Mouse (Mus musculus) megakaryocyte, embryonic 14.5 days (primary cell): ENCODE data around the gene Gm281.

Experiments used
- FLI1 ChIP-seq: IDR thresholded peaks from 2 replicates; pipeline ENCODE4 v1.6.1; 2012; ENCODE audit warnings: low read length, inconsistent platforms, mixed read lengths
- GATA1 ChIP-seq: IDR thresholded peaks from 3 replicates; pipeline ENCODE4 v1.6.1; 2012; ENCODE audit warnings: mixed read lengths, low read length, inconsistent platforms, borderline replicate concordance

DNA sequence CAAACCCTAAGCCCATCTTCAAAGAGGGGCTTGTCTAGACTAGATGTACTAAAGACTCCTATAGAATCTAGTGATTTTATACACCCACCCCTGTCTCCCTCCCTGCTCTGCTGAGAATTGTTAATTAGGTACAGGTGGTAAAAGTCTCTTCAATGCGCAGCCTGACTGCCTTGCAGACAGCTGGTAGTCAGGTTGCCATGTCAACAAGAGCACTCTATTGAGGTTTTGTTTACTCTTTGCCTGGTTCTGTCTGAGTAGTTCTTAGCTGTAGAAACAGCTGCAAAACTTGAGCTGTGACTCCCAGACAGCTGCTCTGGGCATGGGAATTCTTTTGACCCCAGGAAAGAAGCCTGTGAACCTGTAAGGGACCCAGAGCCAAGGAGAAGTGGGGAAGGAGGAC is 143.6 kb downstream of the Gm281 start:
- no peak for TF ChIP-seq GATA1
- no peak for TF ChIP-seq FLI1
